Mouse (Mus musculus) cerebellum, adult (tissue): ENCODE measurements around the gene Map4k3.
"Not testable (repeated sequence)": the region's sequence is repeated elsewhere in the genome, so short reads cannot be mapped to it uniquely, and the experiment has no call there.

Source experiments
- ATAC-seq: cut with Nextera tagmentation; 2 replicates; pipeline ENCODE4 v1.9.2; 2017; ENCODE audit warnings: mild to moderate bottlenecking, moderate library complexity, mixed read lengths; ENCODE audit not compliant: insufficient number of reproducible peaks, low FRiP score, low TSS enrichment

Map4k3 gene

DNA sequence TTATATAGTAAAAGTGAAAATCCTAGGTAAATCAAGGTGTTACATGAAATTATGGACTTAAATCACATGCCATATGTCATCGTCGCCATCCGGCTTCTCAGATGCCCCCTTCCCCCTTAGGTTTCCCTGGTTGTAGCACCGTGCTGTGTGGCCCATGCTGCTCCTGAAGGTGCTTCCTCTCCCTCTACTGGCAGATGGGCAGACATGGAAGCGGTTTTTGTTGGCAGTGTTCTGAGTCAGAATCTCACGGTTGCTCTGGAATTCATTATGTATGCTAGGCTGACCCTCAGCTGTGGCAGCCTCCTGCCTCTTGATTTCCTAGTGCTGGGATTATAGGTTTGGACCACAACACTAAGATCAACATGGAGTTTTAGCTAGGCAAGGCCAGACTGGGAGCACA is 191.1 kb downstream of the Map4k3 start:
- ATAC-seq: no peak

DNA sequence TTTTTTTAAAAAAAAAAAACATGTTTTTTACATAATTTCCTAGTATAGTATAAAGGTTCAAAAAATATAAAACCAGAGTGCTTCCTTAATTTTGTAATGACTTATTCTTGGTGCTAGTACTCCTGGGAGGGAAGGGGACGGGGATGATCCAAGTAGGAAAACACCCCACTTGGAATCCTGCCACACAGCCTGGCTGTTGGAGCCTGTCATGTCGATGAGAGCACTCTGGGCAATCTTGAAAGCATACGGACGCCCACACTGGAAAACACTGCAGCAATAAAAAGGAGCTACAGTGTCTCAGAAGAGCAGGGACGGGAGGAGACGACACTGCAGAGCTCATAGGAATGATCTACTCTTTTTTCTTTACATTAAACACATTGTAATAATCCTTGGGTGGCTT is 192.7 kb downstream of the Map4k3 start:
- ATAC-seq: no peak

- ATAC-seq: not testable (repeated sequence)
Observed at GRCm38 (mm10) chr17:80531351-80531750, 196.9 kb downstream of the Map4k3 start.
